Mouse (Mus musculus) testis, adult 2 months (tissue): ENCODE measurements around the gene Gng4. TPM values are rescaled to one million over a fixed set of nuclear protein-coding genes. Genes with fewer than 3 reads are reported as not detected.

Experiments
- H3K27ac ChIP-seq: fragments of 200-500 bp; 2 replicates; pipeline ENCODE4 v1.5.1; 2012; ENCODE audit warnings: low read depth, low read length; ENCODE audit not compliant: control insufficient read depth, insufficient read depth
- H3K27me3 ChIP-seq: fragments of 200-500 bp; 2 replicates; pipeline ENCODE4 v1.6.1; 2012; ENCODE audit warnings: mild to moderate bottlenecking, low read length, moderate library complexity; ENCODE audit not compliant: control insufficient read depth, insufficient read depth
- H3K36me3 ChIP-seq: fragments of 200-500 bp; 2 replicates; pipeline ENCODE4 v1.6.1; 2012; ENCODE audit warnings: mild to moderate bottlenecking, low read length; ENCODE audit not compliant: control insufficient read depth, insufficient read depth
- H3K4me1 ChIP-seq: fragments of 200-500 bp; 2 replicates; pipeline ENCODE4 v1.6.1; 2012; ENCODE audit warnings: low read length; ENCODE audit not compliant: control insufficient read depth, insufficient read depth
- H3K4me3 ChIP-seq: fragments of 200-500 bp; 2 replicates; pipeline ENCODE4 v1.5.1; 2012; ENCODE audit warnings: low read depth, mild to moderate bottlenecking, low read length, moderate library complexity, mixed read lengths; ENCODE audit not compliant: control insufficient read depth
- CTCF ChIP-seq: fragments of 200-500 bp; IDR thresholded peaks from 2 replicates; pipeline ENCODE4 v1.5.1; 2012; ENCODE audit warnings: low read depth, mild to moderate bottlenecking, inconsistent platforms, low read length, moderate library complexity; ENCODE audit not compliant: control insufficient read depth, insufficient read depth, insufficient replicate concordance
- POLR2A ChIP-seq: fragments of 200-500 bp; IDR thresholded peaks from 2 replicates; pipeline ENCODE4 v1.6.1; 2012; ENCODE audit warnings: low read depth, mild to moderate bottlenecking, inconsistent platforms, low read length, moderate library complexity; ENCODE audit not compliant: control insufficient read depth
- polyA plus RNA-seq: library from polyadenylated mRNA; depleted of rRNA; stranded (reverse); fragments of >200 nt; gene quantifications from 2 replicates; pipeline ENCODE4 v1.2.3, GENCODE M21; 2012; rRNA removed

Gng4 gene
- 0.19 TPM in 1 of 2 replicates, not detected in the other for polyA plus RNA-seq

- H3K36me3 ChIP-seq = no peaks in the 10 kb centered on the region
- H3K4me1 ChIP-seq = peaks cover 12% of the 10 kb centered on the region
- no peak for TF ChIP-seq CTCF
- no peak for TF ChIP-seq POLR2A
- no peaks in the 10 kb centered on the region for H3K27me3 ChIP-seq
- peak within 1 kb of the TSS; percentile 61 for H3K4me3 ChIP-seq
- no peak within 1 kb of the TSS for H3K27ac ChIP-seq
Observed at GRCm38 (mm10) chr13:13783894-13784419, at the start of gene Gng4. Gng4 (plus strand) TSS chr13:13784059.

GRCm38 (mm10) chr13:13739232-13739631, 44.6 kb upstream of the Gng4 start:
- H3K4me1 ChIP-seq = no peaks in the 10 kb centered on the region
- H3K27me3 ChIP-seq = no peaks in the 10 kb centered on the region
- H3K27ac ChIP-seq = no peak overlapping the region
- H3K4me3 ChIP-seq = no peak overlapping the region
- TF ChIP-seq POLR2A (no peak), CTCF (no peak)
- no peaks in the 10 kb centered on the region; the same call in 1 of the 2 replicates for H3K36me3 ChIP-seq

- H3K36me3 ChIP-seq = no peaks in the 10 kb centered on the region; the same call in 1 of the 2 replicates
- H3K4me3 ChIP-seq = no peak overlapping the region
- H3K4me1 ChIP-seq = no peaks in the 10 kb centered on the region
- no peaks in the 10 kb centered on the region for H3K27me3 ChIP-seq
- no peak overlapping the region for H3K27ac ChIP-seq
- TF ChIP-seq POLR2A = no peak
- no peak for TF ChIP-seq CTCF
Observed at GRCm38 (mm10) chr13:13745911-13746310, 37.9 kb upstream of the Gng4 start.

GRCm38 (mm10) chr13:13775778-13776494, 7.9 kb upstream of the Gng4 start:
- TF ChIP-seq CTCF (no peak), POLR2A (no peak)
- H3K4me3 ChIP-seq = no peak overlapping the region
- no peaks in the 10 kb centered on the region for H3K27me3 ChIP-seq
- H3K27ac ChIP-seq = no peak overlapping the region
- H3K4me1 ChIP-seq = no peaks in the 10 kb centered on the region
- no peaks in the 10 kb centered on the region for H3K36me3 ChIP-seq

GRCm38 (mm10) chr13:13777052-13777451, 6.8 kb upstream of the Gng4 start:
- Histone ChIP-seq H3K36me3 (no peaks in the 10 kb centered on the region), H3K4me1 (no peaks in the 10 kb centered on the region)

GRCm38 (mm10) chr13:13777696-13778095, 6.2 kb upstream of the Gng4 start:
- Histone ChIP-seq H3K27me3 (no peaks in the 10 kb centered on the region), H3K4me1 (no peaks in the 10 kb centered on the region), H3K36me3 (no peaks in the 10 kb centered on the region), H3K27ac (no peak overlapping the region), H3K4me3 (no peak overlapping the region)
- TF ChIP-seq POLR2A (no peak), CTCF (no peak)

More at GRCm38 (mm10) chr13:13777052-13777451, 6.8 kb upstream of the Gng4 start:
- H3K4me3 ChIP-seq = no peak overlapping the region
- TF ChIP-seq POLR2A (no peak), CTCF (no peak)
- H3K27ac ChIP-seq = no peak overlapping the region
- H3K27me3 ChIP-seq = no peaks in the 10 kb centered on the region

GRCm38 (mm10) chr13:13778837-13779458, 4.9 kb upstream of the Gng4 start:
- Histone ChIP-seq H3K4me3 (no peak overlapping the region), H3K27me3 (no peaks in the 10 kb centered on the region), H3K4me1 (peaks cover 3% of the 10 kb centered on the region), H3K36me3 (no peaks in the 10 kb centered on the region), H3K27ac (no peak overlapping the region)
- no peak for TF ChIP-seq CTCF
- no peak for TF ChIP-seq POLR2A
